Mouse (Mus musculus) intestine, embryonic 14.5 days (tissue): ENCODE results near the gene Gnat1. TPM values are rescaled to one million over a fixed set of nuclear protein-coding genes. Genes with fewer than 3 reads are reported as not detected.
A peak's percentile ranks its signal among the peaks of the same experiment; 100 is the strongest.

Experiments used
- ATAC-seq: fragments of 200-750 bp; cut with Nextera tagmentation; replicated peaks from 2 replicates; pipeline ENCODE4 v1.8.0; 2017; ENCODE audit warnings: low read depth, moderate number of reproducible peaks, moderate TSS enrichment, moderate library complexity; ENCODE audit not compliant: low FRiP score, low TSS enrichment
- DNase-seq: peaks from one replicate; pipeline ENCODE4 v3.0.0-alpha.2; 2018; ENCODE audit warnings: low spot score
- H3K27ac ChIP-seq: fragments of 300-500 bp; sonication (generic); 2 replicates; pipeline ENCODE4 v1.5.1; 2014; ENCODE audit warnings: low read depth, mild to moderate bottlenecking, control low read depth
- H3K27me3 ChIP-seq: fragments of 300-500 bp; sonication (generic); replicated peaks from 2 replicates; pipeline ENCODE4 v1.6.1; 2014; ENCODE audit warnings: low read length, control low read depth; ENCODE audit not compliant: control insufficient read depth, insufficient read depth
- H3K36me3 ChIP-seq: fragments of 300-500 bp; sonication (generic); 2 replicates; pipeline ENCODE4 v1.6.1; 2014; ENCODE audit warnings: low read length, control low read depth; ENCODE audit not compliant: control insufficient read depth, insufficient read depth
- H3K4me1 ChIP-seq: fragments of 300-500 bp; sonication (generic); replicated peaks from 2 replicates; pipeline ENCODE4 v1.6.1; 2014; ENCODE audit warnings: low read length, control low read depth, mixed read lengths; ENCODE audit not compliant: control insufficient read depth, insufficient read depth
- H3K4me2 ChIP-seq: fragments of 300-500 bp; sonication (generic); 2 replicates; pipeline ENCODE4 v1.6.1; 2014; ENCODE audit warnings: low read length
- H3K4me3 ChIP-seq: fragments of 300-500 bp; sonication (generic); 2 replicates; pipeline ENCODE4 v1.5.1; 2014; ENCODE audit warnings: low read depth, low read length, control low read depth, mixed read lengths
- H3K9ac ChIP-seq: fragments of 300-500 bp; sonication (generic); 2 replicates; pipeline ENCODE4 v1.6.1; 2014; ENCODE audit warnings: mild to moderate bottlenecking, low read length
- H3K9me3 ChIP-seq: fragments of 300-500 bp; sonication (generic); 2 replicates; pipeline ENCODE4 v1.6.1; 2016; ENCODE audit warnings: low read length, control low read depth; ENCODE audit not compliant: control insufficient read depth
- WGBS: fragments of 180-500 bp; shearing (Covaris S2); extraction: QIAGEN DNeasy Blood & Tissue Kit; methylation state at CpG from one replicate; pipeline ENCODE4 v1.1.7; 2014; 5-methylcytosine and 5-hydroxymethylcytosine counted together
- polyA plus RNA-seq: library from polyadenylated mRNA; unstranded; fragments of >200 nt; fragmentation: Nextera tagmentation; extraction: Ambion mirVana; gene quantifications from 2 replicates; pipeline ENCODE4 v1.2.1, GENCODE M21; 2014

Gene Gnat1
- polyA plus RNA-seq, 1 experiment from 2014 or later, result 2.6 TPM

- H3K9me3 ChIP-seq, result no peaks in the 10 kb centered on the region
- H3K4me3 ChIP-seq, result no peak overlapping the region
- no peak overlapping the region for H3K27ac ChIP-seq
- H3K4me1 ChIP-seq, result peaks cover 5% of the 10 kb centered on the region; the same call in 1 of the 2 replicates
- WGBS, result 62% methylated on average over 9 of the region's 9 CpGs
- H3K9ac ChIP-seq, result no peak overlapping the region
- no peak for DNase-seq
- peaks cover 36% of the 10 kb centered on the region for H3K27me3 ChIP-seq
- no peak overlapping the region for H3K4me2 ChIP-seq
- no peaks in the 10 kb centered on the region for H3K36me3 ChIP-seq
- 0 out of 2 replicates have a peak, but pooled peaks have one; percentile 14 for ATAC-seq
Observed at GRCm38 (mm10) chr9:107674609-107675429, 4.7 kb downstream of the Gnat1 start.

- Histone ChIP-seq H3K4me1 (peaks cover 7% of the 10 kb centered on the region), H3K4me2 (no peak overlapping the region), H3K9ac (no peak overlapping the region), H3K36me3 (no peaks in the 10 kb centered on the region), H3K9me3 (no peaks in the 10 kb centered on the region), H3K4me3 (no peak overlapping the region), H3K27ac (no peak overlapping the region), H3K27me3 (peaks cover 24% of the 10 kb centered on the region)
- DNase-seq (no peak), ATAC-seq (no peak)
- 69% methylated on average over 5 of the region's 5 CpGs for WGBS
Observed at GRCm38 (mm10) chr9:107670259-107670658, 9.3 kb downstream of the Gnat1 start.

- ATAC-seq (no peak), DNase-seq (no peak)
- Histone ChIP-seq H3K9ac (no peak within 1 kb of the TSS), H3K4me2 (no peak within 1 kb of the TSS), H3K9me3 (no peaks in the 10 kb centered on the region), H3K4me3 (no peak within 1 kb of the TSS), H3K36me3 (no peaks in the 10 kb centered on the region), H3K27ac (no peak within 1 kb of the TSS), H3K4me1 (peaks cover 7% of the 10 kb centered on the region), H3K27me3 (peaks cover 19% of the 10 kb centered on the region)
- WGBS, result 82% methylated on average over 9 of the region's 9 CpGs
Observed at GRCm38 (mm10) chr9:107669480-107669945, 10.0 kb downstream of the Gnat1 start, which contains the start of gene Slc38a3. Slc38a3 (minus strand) TSS chr9:107669530.

GRCm38 (mm10) chr9:107668916-107669315 is 10.6 kb downstream of the Gnat1 start:
- Histone ChIP-seq H3K9me3 (no peaks in the 10 kb centered on the region), H3K27me3 (peaks cover 16% of the 10 kb centered on the region), H3K27ac (no peak overlapping the region), H3K4me3 (no peak overlapping the region), H3K4me2 (no peak overlapping the region), H3K4me1 (peaks cover 7% of the 10 kb centered on the region), H3K9ac (no peak overlapping the region), H3K36me3 (no peaks in the 10 kb centered on the region)
- ATAC-seq, result no peak
- no peak for DNase-seq
- 76% methylated on average over 3 of the region's 3 CpGs for WGBS

- 48% methylated on average over 8 of the region's 8 CpGs for WGBS
- H3K4me3 ChIP-seq, result no peak overlapping the region
- DNase-seq (no peak), ATAC-seq (no peak)
- no peaks in the 10 kb centered on the region for H3K36me3 ChIP-seq
- peaks cover 7% of the 10 kb centered on the region for H3K4me1 ChIP-seq
- no peak overlapping the region for H3K4me2 ChIP-seq
- no peak overlapping the region for H3K27ac ChIP-seq
- H3K9me3 ChIP-seq, result no peaks in the 10 kb centered on the region
- peaks cover 16% of the 10 kb centered on the region for H3K27me3 ChIP-seq
- no peak overlapping the region for H3K9ac ChIP-seq
Observed at GRCm38 (mm10) chr9:107668011-107668410, 11.5 kb downstream of the Gnat1 start.

GRCm38 (mm10) chr9:107667219-107667618 is 12.3 kb downstream of the Gnat1 start:
- H3K4me1 ChIP-seq, result peaks cover 7% of the 10 kb centered on the region
- DNase-seq, result peak; percentile 84
- H3K4me3 ChIP-seq, result peak overlapping the region; percentile 35
- peak; percentile 89 for ATAC-seq
- H3K9ac ChIP-seq, result peak overlapping the region; percentile 38
- no peak overlapping the region for H3K27ac ChIP-seq
- no peaks in the 10 kb centered on the region for H3K36me3 ChIP-seq
- H3K4me2 ChIP-seq, result peak overlapping the region; percentile 91
- H3K9me3 ChIP-seq, result no peaks in the 10 kb centered on the region
- WGBS, result 1% methylated on average over 20 of the region's 24 CpGs
- peaks cover 16% of the 10 kb centered on the region for H3K27me3 ChIP-seq

GRCm38 (mm10) chr9:107666751-107667205 is 12.7 kb downstream of the Gnat1 start:
- Histone ChIP-seq H3K9ac (peak overlapping the region; percentile 38), H3K9me3 (no peaks in the 10 kb centered on the region), H3K36me3 (no peaks in the 10 kb centered on the region), H3K27me3 (peaks cover 16% of the 10 kb centered on the region), H3K4me3 (peak overlapping the region; percentile 35), H3K4me2 (peak overlapping the region; percentile 91), H3K4me1 (peaks cover 7% of the 10 kb centered on the region), H3K27ac (no peak overlapping the region)
- no peak for DNase-seq
- WGBS, result under 1% methylated on average over 30 of the region's 30 CpGs
- peak; percentile 28; the same call in 1 of the 2 replicates for ATAC-seq

- Histone ChIP-seq H3K36me3 (no peaks in the 10 kb centered on the region), H3K9me3 (no peaks in the 10 kb centered on the region), H3K4me3 (no peak overlapping the region), H3K27ac (no peak overlapping the region), H3K9ac (no peak overlapping the region), H3K4me2 (no peak overlapping the region), H3K4me1 (peaks cover 7% of the 10 kb centered on the region), H3K27me3 (peaks cover 16% of the 10 kb centered on the region)
- ATAC-seq (no peak), DNase-seq (no peak)
- WGBS, result 87% methylated on average over 7 of the region's 7 CpGs
Observed at GRCm38 (mm10) chr9:107665308-107665707, 14.2 kb downstream of the Gnat1 start.
